Mouse (Mus musculus) spleen, postnatal 4 days (tissue): Measurements from ENCODE around the gene Trim66.

Source experiments
- DNase-seq, 2 experiments: peaks; one replicate each; pipeline ENCODE4 v3.0.0; 2022; ENCODE audit warnings: low spot score in 2 of 2

The Trim66 gene

GRCm38 (mm10) chr7:109454856-109455255 is 53.1 kb downstream of the Trim66 start:
- DNase-seq: no peak

- no peak for DNase-seq
These were observed 59.9 kb downstream of the Trim66 start for GRCm38 (mm10) chr7:109448060-109448459.

GRCm38 (mm10) chr7:109445012-109445411 is 62.9 kb downstream of the Trim66 start:
- no peak for DNase-seq

GRCm38 (mm10) chr7:109442739-109443138 is 65.2 kb downstream of the Trim66 start:
- DNase-seq: no peak

- DNase-seq: no peak
These were observed 67.2 kb downstream of the Trim66 start for GRCm38 (mm10) chr7:109440697-109441269.

GRCm38 (mm10) chr7:109438781-109439591 is 68.9 kb downstream of the Trim66 start, which contains the start of gene Stk33:
TSS of gene Stk33 (minus strand) at chr7:109439081.
- DNase-seq: no peak

- DNase-seq: no peak
These were observed 83.3 kb downstream of the Trim66 start for GRCm38 (mm10) chr7:109424422-109425159.

- DNase-seq: no peak
These were observed 85.1 kb downstream of the Trim66 start for GRCm38 (mm10) chr7:109422803-109423202.

GRCm38 (mm10) chr7:109405491-109405890 is 102.4 kb downstream of the Trim66 start:
- DNase-seq: no peak

GRCm38 (mm10) chr7:109399299-109399698 is 108.6 kb downstream of the Trim66 start:
- no peak for DNase-seq
